Mouse (Mus musculus) forebrain, embryonic 13.5 days (tissue): ENCODE results near the gene Flvcr2. TPM values are rescaled to one million over a fixed set of nuclear protein-coding genes. Genes with fewer than 3 reads are reported as not detected.
A peak's percentile ranks its signal among the peaks of the same experiment; 100 is the strongest.

Source experiments
- ATAC-seq: fragments of 200-750 bp; cut with Nextera tagmentation; 2 replicates; pipeline ENCODE4 v1.8.0; 2017
- H3K27ac ChIP-seq: fragments of 300-500 bp; sonication (generic); 2 replicates; pipeline ENCODE4 v1.5.1; 2015; ENCODE audit warnings: inconsistent platforms, mild to moderate bottlenecking, moderate library complexity
- H3K27me3 ChIP-seq: fragments of 300-500 bp; sonication (generic); 2 replicates; pipeline ENCODE4 v1.6.1; 2015; ENCODE audit warnings: mild to moderate bottlenecking, inconsistent platforms
- H3K36me3 ChIP-seq: fragments of 300-500 bp; sonication (generic); 2 replicates; pipeline ENCODE4 v1.6.1; 2015; ENCODE audit warnings: mild to moderate bottlenecking, inconsistent platforms; ENCODE audit not compliant: poor library complexity, severe bottlenecking
- H3K4me1 ChIP-seq: fragments of 300-500 bp; sonication (generic); 2 replicates; pipeline ENCODE4 v1.6.1; 2015; ENCODE audit warnings: inconsistent platforms
- H3K4me2 ChIP-seq: fragments of 300-500 bp; sonication (generic); 2 replicates; pipeline ENCODE4 v1.6.1; 2015; ENCODE audit warnings: inconsistent platforms, mild to moderate bottlenecking, moderate library complexity
- H3K4me3 ChIP-seq: fragments of 300-500 bp; sonication (generic); 2 replicates; pipeline ENCODE4 v1.5.1; 2015; ENCODE audit warnings: mild to moderate bottlenecking, inconsistent platforms
- H3K9ac ChIP-seq: fragments of 300-500 bp; sonication (generic); 2 replicates; pipeline ENCODE4 v1.6.1; 2015; ENCODE audit warnings: mild to moderate bottlenecking, inconsistent platforms
- H3K9me3 ChIP-seq: fragments of 300-500 bp; sonication (generic); replicated peaks from 2 replicates; pipeline ENCODE4 v1.6.1; 2016; ENCODE audit warnings: inconsistent platforms
- WGBS: fragments of 180-500 bp; shearing (Covaris S2); methylation state at CpG from one replicate; pipeline ENCODE4 v1.1.7; 2015; 5-methylcytosine and 5-hydroxymethylcytosine counted together
- microRNA-seq: library from miRNA; unstranded; fragments of <30 nt; microRNA quantifications from one replicate; pipeline ENCODE4, GENCODE M21; 2016
- polyA plus RNA-seq: library from polyadenylated mRNA; unstranded; fragments of >200 nt; fragmentation: Nextera tagmentation; extraction: Ambion mirVana; gene quantifications from 2 replicates; pipeline ENCODE4 v1.2.1, GENCODE M21; 2015

Gene Flvcr2
- polyA plus RNA-seq, 1 experiment from 2014 or later = 2.6 TPM

GRCm38 (mm10) chr12:85848164-85848958 is 102.0 kb downstream of the Flvcr2 start:
- H3K9me3 ChIP-seq = no peaks in the 10 kb centered on the region

GRCm38 (mm10) chr12:85850661-85851060 is 104.3 kb downstream of the Flvcr2 start:
- ATAC-seq = no peak
- no peaks in the 10 kb centered on the region for H3K4me1 ChIP-seq
- 81% methylated on average over 8 of the region's 8 CpGs for WGBS
- H3K4me3 ChIP-seq = no peak overlapping the region
- no peak overlapping the region for H3K27ac ChIP-seq
- H3K9ac ChIP-seq = no peak overlapping the region
- H3K9me3 ChIP-seq = no peaks in the 10 kb centered on the region
- peaks cover 21% of the 10 kb centered on the region for H3K36me3 ChIP-seq
- no peaks in the 10 kb centered on the region for H3K27me3 ChIP-seq
- no peak overlapping the region for H3K4me2 ChIP-seq

More at GRCm38 (mm10) chr12:85848164-85848958, 102.0 kb downstream of the Flvcr2 start:
- Histone ChIP-seq H3K9ac (no peak overlapping the region), H3K4me1 (no peaks in the 10 kb centered on the region), H3K36me3 (peaks cover 34% of the 10 kb centered on the region), H3K27me3 (no peaks in the 10 kb centered on the region), H3K4me2 (no peak overlapping the region), H3K27ac (no peak overlapping the region), H3K4me3 (no peak overlapping the region)
- ATAC-seq = no peak
- 85% methylated on average over 7 of the region's 7 CpGs for WGBS

- no peak overlapping the region for H3K4me2 ChIP-seq
- ATAC-seq = no peak
- 93% methylated on average over 4 of the region's 4 CpGs for WGBS
- no peak overlapping the region for H3K4me3 ChIP-seq
- no peaks in the 10 kb centered on the region for H3K4me1 ChIP-seq
- H3K27ac ChIP-seq = no peak overlapping the region
- no peaks in the 10 kb centered on the region for H3K27me3 ChIP-seq
- peaks cover 20% of the 10 kb centered on the region for H3K36me3 ChIP-seq
- no peak overlapping the region for H3K9ac ChIP-seq
- H3K9me3 ChIP-seq = no peaks in the 10 kb centered on the region
These were observed 107.5 kb downstream of the Flvcr2 start for GRCm38 (mm10) chr12:85853836-85854235.

GRCm38 (mm10) chr12:85854271-85854670 is 107.9 kb downstream of the Flvcr2 start:
- Histone ChIP-seq H3K27ac (no peak overlapping the region), H3K36me3 (peaks cover 17% of the 10 kb centered on the region), H3K9ac (no peak overlapping the region), H3K4me3 (no peak overlapping the region), H3K27me3 (no peaks in the 10 kb centered on the region), H3K4me2 (no peak overlapping the region), H3K4me1 (0 out of 2 replicates have a peak, but pooled peaks cover 3% of the 10 kb centered on the region), H3K9me3 (no peaks in the 10 kb centered on the region)
- no peak for ATAC-seq
- WGBS = 79% methylated on average over 1 of the region's 1 CpGs

- Histone ChIP-seq H3K4me2 (no peak overlapping the region), H3K4me1 (peaks cover 10% of the 10 kb centered on the region), H3K9me3 (no peaks in the 10 kb centered on the region), H3K27ac (no peak overlapping the region), H3K9ac (no peak overlapping the region), H3K27me3 (no peaks in the 10 kb centered on the region), H3K4me3 (no peak overlapping the region), H3K36me3 (no peaks in the 10 kb centered on the region)
- 92% methylated on average over 7 of the region's 7 CpGs for WGBS
- no peak for ATAC-seq
These were observed 111.0 kb downstream of the Flvcr2 start for GRCm38 (mm10) chr12:85857300-85857699.

GRCm38 (mm10) chr12:85859111-85859510 is 112.8 kb downstream of the Flvcr2 start:
- Histone ChIP-seq H3K9ac (no peak overlapping the region), H3K4me2 (no peak overlapping the region), H3K4me1 (peaks cover 15% of the 10 kb centered on the region), H3K27ac (no peak overlapping the region; the same call in 1 of the 2 replicates), H3K9me3 (no peaks in the 10 kb centered on the region), H3K27me3 (no peaks in the 10 kb centered on the region), H3K36me3 (no peaks in the 10 kb centered on the region), H3K4me3 (no peak overlapping the region)
- WGBS = 70% methylated on average over 3 of the region's 3 CpGs
- ATAC-seq = no peak

- Histone ChIP-seq H3K36me3 (no peaks in the 10 kb centered on the region; the same call in 1 of the 2 replicates), H3K27ac (no peak overlapping the region), H3K9ac (no peak overlapping the region), H3K9me3 (no peaks in the 10 kb centered on the region), H3K4me3 (no peak overlapping the region), H3K27me3 (no peaks in the 10 kb centered on the region), H3K4me1 (peaks cover 15% of the 10 kb centered on the region), H3K4me2 (no peak overlapping the region)
- ATAC-seq = peak; percentile 30; the same call in 1 of the 2 replicates
- 37% methylated on average over 3 of the region's 3 CpGs for WGBS
These were observed 113.3 kb downstream of the Flvcr2 start for GRCm38 (mm10) chr12:85859511-85860189.

GRCm38 (mm10) chr12:85862514-85862913 is 116.2 kb downstream of the Flvcr2 start:
- Histone ChIP-seq H3K9me3 (no peaks in the 10 kb centered on the region), H3K27ac (0 out of 2 replicates have a peak overlapping the region, but pooled peaks have one; percentile 40), H3K27me3 (no peaks in the 10 kb centered on the region), H3K36me3 (no peaks in the 10 kb centered on the region; the same call in 1 of the 2 replicates), H3K4me3 (no peak overlapping the region), H3K9ac (no peak overlapping the region), H3K4me1 (peaks cover 15% of the 10 kb centered on the region), H3K4me2 (no peak overlapping the region)
- WGBS = 37% methylated on average over 2 of the region's 2 CpGs
- ATAC-seq = peak; percentile 30; the same call in 1 of the 2 replicates

Small RNA genes within 50 kb of the gene (microRNA-seq; reads per million reads assigned to microRNA genes)
- not detected for gene Gm47285

Other genes starting within 250 kb of the Flvcr2 start
- 0.21 TPM in 1 of 2 replicates, not detected in the other for gene Jdp2, start 147.5 kb upstream of the Flvcr2 start, polyA plus RNA-seq
- 0.38 and 0.53 TPM in 2 replicates for gene Batf, start 59.9 kb upstream of the Flvcr2 start, polyA plus RNA-seq
- 98.5 and 101 TPM in 2 replicates for gene Erg28, start 78.0 kb downstream of the Flvcr2 start, polyA plus RNA-seq
- 12.0 and 15.2 TPM in 2 replicates for gene Ttll5, start 78.1 kb downstream of the Flvcr2 start, polyA plus RNA-seq